Mouse (Mus musculus) macrophage (primary cell): ENCODE results near the gene Ganc. TPM values are rescaled to one million over a fixed set of nuclear protein-coding genes. Genes with fewer than 3 reads are reported as not detected.

Source experiments
- H3K27ac ChIP-seq: fragments of 350-480 bp; formaldehyde crosslinking; 2 replicates; pipeline ENCODE4 v1.9.0; 2021
- H3K36me3 ChIP-seq: fragments of 350-480 bp; formaldehyde crosslinking; 2 replicates; pipeline ENCODE4 v1.9.0; 2021; ENCODE audit errors: inconsistent target
- H3K4me3 ChIP-seq: fragments of 350-480 bp; formaldehyde crosslinking; 2 replicates; pipeline ENCODE4 v1.9.0; 2021; ENCODE audit errors: inconsistent target
- H3K79me2 ChIP-seq: fragments of 350-480 bp; formaldehyde crosslinking; 2 replicates; pipeline ENCODE4 v1.9.0; 2021; ENCODE audit errors: inconsistent target
- WGBS: methylation state at CpG from one replicate; pipeline ENCODE4 v1.1.7; 2026; ENCODE audit warnings: inconsistent platforms; ENCODE audit not compliant: missing documents; 5-methylcytosine and 5-hydroxymethylcytosine counted together
- polyA plus RNA-seq: library from polyadenylated mRNA; stranded (reverse); fragments of 250-400 nt; gene quantifications from 3 replicates; pipeline ENCODE4 v1.2.4, GENCODE M21; 2018; ENCODE audit warnings: inconsistent platforms

Ganc gene
- polyA plus RNA-seq, 1 experiment from 2014 or later = 9.9 TPM

- Histone ChIP-seq H3K27ac (peak overlapping the region; percentile 88), H3K79me2 (peaks cover 38% of the 10 kb centered on the region), H3K4me3 (peak overlapping the region; percentile 100), H3K36me3 (no peaks in the 10 kb centered on the region)
- 1% methylated on average over 14 of the region's 14 CpGs for WGBS
Observed at GRCm38 (mm10) chr2:120404823-120405765, 1.4 kb downstream of the Ganc start.

- 94% methylated on average over 3 of the region's 3 CpGs for WGBS
Observed at GRCm38 (mm10) chr2:120411096-120411628, 7.5 kb downstream of the Ganc start.

GRCm38 (mm10) chr2:120414113-120414512 lies 10.4 kb downstream of the Ganc start:
- no peak overlapping the region for H3K27ac ChIP-seq
- H3K36me3 ChIP-seq = peaks cover 12% of the 10 kb centered on the region; the same call in 1 of the 2 replicates
- no peaks in the 10 kb centered on the region for H3K79me2 ChIP-seq
- no peak overlapping the region for H3K4me3 ChIP-seq

More at GRCm38 (mm10) chr2:120411096-120411628, 7.5 kb downstream of the Ganc start:
- Histone ChIP-seq H3K27ac (no peak overlapping the region), H3K36me3 (peaks cover 12% of the 10 kb centered on the region; the same call in 1 of the 2 replicates), H3K4me3 (no peak overlapping the region), H3K79me2 (no peaks in the 10 kb centered on the region)

- Histone ChIP-seq H3K36me3 (peaks cover 12% of the 10 kb centered on the region; the same call in 1 of the 2 replicates), H3K79me2 (no peaks in the 10 kb centered on the region), H3K4me3 (no peak overlapping the region), H3K27ac (no peak overlapping the region)
- 94% methylated on average over 1 of the region's 1 CpGs for WGBS
Observed at GRCm38 (mm10) chr2:120414738-120415414, 11.2 kb downstream of the Ganc start.

- Histone ChIP-seq H3K27ac (peak overlapping the region; percentile 88), H3K36me3 (peaks cover 10% of the 10 kb centered on the region; the same call in 1 of the 2 replicates)
Observed at GRCm38 (mm10) chr2:120424386-120424785, 20.7 kb downstream of the Ganc start.

GRCm38 (mm10) chr2:120444486-120444885 lies 40.8 kb downstream of the Ganc start:
- WGBS = 100% methylated on average over 1 of the region's 1 CpGs

More at GRCm38 (mm10) chr2:120424386-120424785, 20.7 kb downstream of the Ganc start:
- Histone ChIP-seq H3K4me3 (no peak overlapping the region), H3K79me2 (no peaks in the 10 kb centered on the region)
- 78% methylated on average over 4 of the region's 5 CpGs for WGBS

GRCm38 (mm10) chr2:120446373-120446772 lies 42.7 kb downstream of the Ganc start:
- no peaks in the 10 kb centered on the region for H3K79me2 ChIP-seq
- no peaks in the 10 kb centered on the region for H3K36me3 ChIP-seq
- H3K4me3 ChIP-seq = no peak overlapping the region
- H3K27ac ChIP-seq = no peak overlapping the region
- WGBS = 24% methylated on average over 10 of the region's 10 CpGs

More at GRCm38 (mm10) chr2:120444486-120444885, 40.8 kb downstream of the Ganc start:
- Histone ChIP-seq H3K4me3 (no peak overlapping the region), H3K36me3 (no peaks in the 10 kb centered on the region), H3K27ac (no peak overlapping the region), H3K79me2 (no peaks in the 10 kb centered on the region)

- WGBS = 92% methylated on average over 1 of the region's 1 CpGs
- no peak overlapping the region for H3K4me3 ChIP-seq
- H3K27ac ChIP-seq = no peak overlapping the region
- H3K79me2 ChIP-seq = no peaks in the 10 kb centered on the region
- no peaks in the 10 kb centered on the region for H3K36me3 ChIP-seq
Observed at GRCm38 (mm10) chr2:120447306-120447705, 43.6 kb downstream of the Ganc start.

- H3K36me3 ChIP-seq = no peaks in the 10 kb centered on the region
- WGBS = 77% methylated on average over 6 of the region's 6 CpGs
- H3K27ac ChIP-seq = no peak overlapping the region
- H3K79me2 ChIP-seq = no peaks in the 10 kb centered on the region
- no peak overlapping the region for H3K4me3 ChIP-seq
Observed at GRCm38 (mm10) chr2:120450724-120451123, 47.0 kb downstream of the Ganc start.

- WGBS = 90% methylated on average over 4 of the region's 4 CpGs
- Histone ChIP-seq H3K27ac (no peak overlapping the region), H3K4me3 (no peak overlapping the region), H3K79me2 (no peaks in the 10 kb centered on the region), H3K36me3 (no peaks in the 10 kb centered on the region)
Observed at GRCm38 (mm10) chr2:120452600-120452999, 48.9 kb downstream of the Ganc start.

- Histone ChIP-seq H3K4me3 (no peak overlapping the region), H3K27ac (no peak overlapping the region), H3K79me2 (no peaks in the 10 kb centered on the region), H3K36me3 (no peaks in the 10 kb centered on the region)
- 53% methylated on average over 2 of the region's 2 CpGs for WGBS
Observed at GRCm38 (mm10) chr2:120454987-120455386, 51.3 kb downstream of the Ganc start.

GRCm38 (mm10) chr2:120455719-120456118 lies 52.0 kb downstream of the Ganc start, which contains the start of gene Capn3:
Gene Capn3 (plus strand): TSS chr2:120456019.
- no peak within 1 kb of the TSS for H3K4me3 ChIP-seq
- no peaks in the 10 kb centered on the region for H3K36me3 ChIP-seq
- H3K27ac ChIP-seq = no peak within 1 kb of the TSS
- WGBS = 91% methylated on average over 4 of the region's 4 CpGs
- no peaks in the 10 kb centered on the region for H3K79me2 ChIP-seq

GRCm38 (mm10) chr2:120460216-120460615 lies 56.5 kb downstream of the Ganc start:
- no peaks in the 10 kb centered on the region for H3K36me3 ChIP-seq
- no peak overlapping the region for H3K4me3 ChIP-seq
- H3K79me2 ChIP-seq = no peaks in the 10 kb centered on the region
- H3K27ac ChIP-seq = no peak overlapping the region
- WGBS = 94% methylated on average over 4 of the region's 4 CpGs

- Histone ChIP-seq H3K36me3 (no peaks in the 10 kb centered on the region), H3K27ac (no peak overlapping the region), H3K79me2 (no peaks in the 10 kb centered on the region), H3K4me3 (no peak overlapping the region)
- WGBS = 56% methylated on average over 7 of the region's 7 CpGs
Observed at GRCm38 (mm10) chr2:120463328-120463727, 59.6 kb downstream of the Ganc start.
